Mouse (Mus musculus): ENCODE results near the gene Mcoln1. TPM values are rescaled to one million over a fixed set of nuclear protein-coding genes. Genes with fewer than 3 reads are reported as not detected.

The Mcoln1 gene
- polyA plus RNA-seq, 1 experiment from 2014 or later, result 65.7 TPM

GRCm38 (mm10) chr8:3536053-3536841, 36.0 kb downstream of the Mcoln1 start:
- Histone ChIP-seq H3K9ac (no peak overlapping the region), H3K27ac (replicated peaks) (no peak overlapping the region), H3K4me2 (replicated peaks) (no peak overlapping the region), H3K9me3 (replicated peaks) (no peaks in the 10 kb centered on the region), H3K27me3 (no peaks in the 10 kb centered on the region), H3K4me1 (no peaks in the 10 kb centered on the region), H3K4me3 (replicated peaks) (no peak overlapping the region), H3K36me3 (peaks cover 81% of the 10 kb centered on the region)
- WGBS, result 60% methylated on average over 15 of the region's 15 CpGs
- no peak for ATAC-seq (ENCODE audit: insufficient number of reproducible peaks, low FRiP score, low TSS enrichment, low read depth)

- no peaks in the 10 kb centered on the region for H3K9me3 ChIP-seq (replicated peaks)
- no peak overlapping the region for H3K27ac ChIP-seq (replicated peaks)
- no peak overlapping the region for H3K4me3 ChIP-seq (replicated peaks)
- no peak overlapping the region for H3K9ac ChIP-seq
- peaks cover 81% of the 10 kb centered on the region for H3K36me3 ChIP-seq
- H3K4me1 ChIP-seq, result no peaks in the 10 kb centered on the region
- WGBS, result 97% methylated on average over 9 of the region's 9 CpGs
- no peak for ATAC-seq (ENCODE audit: insufficient number of reproducible peaks, low FRiP score, low TSS enrichment, low read depth)
- no peak overlapping the region for H3K4me2 ChIP-seq (replicated peaks)
- H3K27me3 ChIP-seq, result no peaks in the 10 kb centered on the region
These were observed 36.7 kb downstream of the Mcoln1 start for GRCm38 (mm10) chr8:3536940-3537339.

DNA sequence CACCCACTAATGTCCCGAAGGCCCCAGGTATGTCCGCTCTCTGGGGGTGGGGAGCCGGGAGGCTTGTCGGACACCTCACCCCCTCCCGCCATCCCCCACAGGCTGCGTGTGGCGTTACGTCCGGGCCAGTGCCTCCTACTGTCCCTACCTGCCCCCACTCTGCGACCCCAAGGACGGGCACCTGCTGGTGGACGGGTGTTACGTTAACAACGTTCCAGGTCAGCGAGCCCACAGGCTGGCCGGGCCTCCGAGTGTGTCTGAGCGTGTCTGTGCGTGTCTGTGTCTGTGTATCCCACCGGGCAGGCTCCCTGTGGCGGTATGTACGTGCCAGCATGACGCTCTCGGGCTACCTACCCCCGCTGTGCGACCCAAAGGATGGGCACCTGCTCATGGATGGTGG, 37.4 kb downstream of the Mcoln1 start:
- H3K36me3 ChIP-seq, result peaks cover 80% of the 10 kb centered on the region
- WGBS, result 91% methylated on average over 26 of the region's 26 CpGs
- no peaks in the 10 kb centered on the region for H3K4me1 ChIP-seq
- no peak for ATAC-seq (ENCODE audit: insufficient number of reproducible peaks, low FRiP score, low TSS enrichment, low read depth)
- no peak overlapping the region for H3K27ac ChIP-seq (replicated peaks)
- no peak overlapping the region for H3K4me2 ChIP-seq (replicated peaks)
- H3K9ac ChIP-seq, result no peak overlapping the region
- H3K9me3 ChIP-seq (replicated peaks), result no peaks in the 10 kb centered on the region
- no peak overlapping the region for H3K4me3 ChIP-seq (replicated peaks)
- no peaks in the 10 kb centered on the region for H3K27me3 ChIP-seq

- Histone ChIP-seq H3K9me3 (replicated peaks) (no peaks in the 10 kb centered on the region), H3K36me3 (peaks cover 89% of the 10 kb centered on the region), H3K4me2 (replicated peaks) (no peak overlapping the region), H3K27ac (replicated peaks) (no peak overlapping the region), H3K9ac (no peak overlapping the region), H3K27me3 (no peaks in the 10 kb centered on the region), H3K4me3 (replicated peaks) (no peak overlapping the region), H3K4me1 (no peaks in the 10 kb centered on the region)
- WGBS, result 83% methylated on average over 7 of the region's 7 CpGs
- ATAC-seq (ENCODE audit: insufficient number of reproducible peaks, low FRiP score, low TSS enrichment, low read depth), result no peak
These were observed 38.9 kb downstream of the Mcoln1 start for GRCm38 (mm10) chr8:3539146-3539545.

DNA sequence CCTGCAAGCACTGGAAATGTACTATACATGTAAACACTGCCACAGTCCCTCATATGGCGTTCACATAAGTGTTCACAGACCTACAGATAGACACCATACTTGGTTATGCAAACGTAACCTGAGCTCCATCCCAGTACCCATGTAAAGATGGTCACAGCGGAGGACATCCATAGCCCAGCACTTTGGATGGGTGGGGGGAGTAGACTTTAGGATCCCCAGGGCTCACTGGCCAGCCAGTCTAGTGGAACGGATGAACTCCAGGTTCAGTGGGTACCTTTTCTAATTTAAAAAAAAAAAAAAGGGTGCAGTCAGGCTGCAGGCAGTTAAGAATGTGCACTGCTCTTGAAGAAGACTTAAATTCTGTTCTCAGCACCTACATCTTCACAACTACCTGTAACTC, 39.8 kb downstream of the Mcoln1 start:
- Histone ChIP-seq H3K9me3 (replicated peaks) (no peaks in the 10 kb centered on the region), H3K4me2 (replicated peaks) (no peak overlapping the region), H3K4me3 (replicated peaks) (no peak overlapping the region), H3K9ac (no peak overlapping the region), H3K27ac (replicated peaks) (no peak overlapping the region), H3K4me1 (no peaks in the 10 kb centered on the region), H3K36me3 (peaks cover 93% of the 10 kb centered on the region), H3K27me3 (no peaks in the 10 kb centered on the region)
- ATAC-seq (ENCODE audit: insufficient number of reproducible peaks, low FRiP score, low TSS enrichment, low read depth), result no peak
- 86% methylated on average over 4 of the region's 4 CpGs for WGBS

GRCm38 (mm10) chr8:3546511-3546910, 46.3 kb downstream of the Mcoln1 start:
- H3K27me3 ChIP-seq, result no peaks in the 10 kb centered on the region
- 92% methylated on average over 2 of the region's 2 CpGs for WGBS
- H3K4me2 ChIP-seq (replicated peaks), result no peak overlapping the region
- no peak overlapping the region for H3K4me3 ChIP-seq (replicated peaks)
- H3K27ac ChIP-seq (replicated peaks), result no peak overlapping the region
- no peak overlapping the region for H3K9ac ChIP-seq
- H3K9me3 ChIP-seq (replicated peaks), result 0 out of 2 replicates have a peak, but pooled peaks cover 3% of the 10 kb centered on the region
- no peak for ATAC-seq (ENCODE audit: insufficient number of reproducible peaks, low FRiP score, low TSS enrichment, low read depth)
- H3K36me3 ChIP-seq, result peaks cover 42% of the 10 kb centered on the region
- H3K4me1 ChIP-seq, result no peaks in the 10 kb centered on the region

GRCm38 (mm10) chr8:3552240-3552639, 52.0 kb downstream of the Mcoln1 start:
- Histone ChIP-seq H3K4me1 (no peaks in the 10 kb centered on the region), H3K4me3 (replicated peaks) (no peak overlapping the region), H3K4me2 (replicated peaks) (no peak overlapping the region), H3K36me3 (no peaks in the 10 kb centered on the region), H3K9ac (no peak overlapping the region), H3K9me3 (replicated peaks) (0 out of 2 replicates have a peak, but pooled peaks cover 3% of the 10 kb centered on the region), H3K27ac (replicated peaks) (no peak overlapping the region), H3K27me3 (no peaks in the 10 kb centered on the region)
- 78% methylated on average over 1 of the region's 1 CpGs for WGBS
- ATAC-seq (ENCODE audit: insufficient number of reproducible peaks, low FRiP score, low TSS enrichment, low read depth), result no peak

DNA sequence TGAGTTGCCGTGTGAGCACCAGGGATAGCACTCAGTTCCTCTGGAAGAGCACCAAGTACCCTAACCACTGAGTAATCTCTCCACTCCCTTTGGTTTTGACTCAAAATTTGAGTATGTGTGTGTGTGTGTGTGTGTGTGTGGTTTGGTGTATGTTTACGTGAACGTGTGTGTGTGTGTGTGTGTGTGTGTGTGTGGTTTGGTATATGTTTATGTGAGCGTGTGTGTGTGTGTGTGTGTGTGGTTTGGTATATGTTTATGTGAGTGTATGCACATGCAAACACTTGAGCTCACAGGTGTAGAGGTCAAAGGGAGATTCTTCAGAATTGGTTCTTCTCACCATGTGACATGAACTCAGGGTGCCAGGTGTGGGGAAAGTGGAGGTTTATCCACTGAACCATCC, 55.9 kb downstream of the Mcoln1 start:
- Histone ChIP-seq H3K27me3 (no peaks in the 10 kb centered on the region), H3K27ac (replicated peaks) (no peak overlapping the region), H3K4me3 (replicated peaks) (no peak overlapping the region), H3K9ac (no peak overlapping the region), H3K36me3 (no peaks in the 10 kb centered on the region), H3K9me3 (replicated peaks) (no peaks in the 10 kb centered on the region), H3K4me2 (replicated peaks) (no peak overlapping the region), H3K4me1 (no peaks in the 10 kb centered on the region)
- WGBS, result 60% methylated on average over 4 of the region's 4 CpGs
- peak; percentile 91 for ATAC-seq (ENCODE audit: insufficient number of reproducible peaks, low FRiP score, low TSS enrichment, low read depth)

Other genes starting within 250 kb of the Mcoln1 start
- 42.2 and 42.6 TPM in 2 replicates for gene Insr, start 220.8 kb upstream of the Mcoln1 start, polyA plus RNA-seq (2015; fragmentation: Nextera tagmentation; extraction: Ambion mirVana)
- 0.17 TPM in 1 of 2 replicates, not detected in the other for gene A430078G23Rik, start 147.0 kb upstream of the Mcoln1 start, polyA plus RNA-seq (2015; fragmentation: Nextera tagmentation; extraction: Ambion mirVana)
- 9.3 and 10.3 TPM in 2 replicates for gene Arhgef18, start 107.5 kb upstream of the Mcoln1 start, polyA plus RNA-seq (2015; fragmentation: Nextera tagmentation; extraction: Ambion mirVana)
- 5.9 and 9.7 TPM in 2 replicates for gene Pex11g, start 32.8 kb upstream of the Mcoln1 start, polyA plus RNA-seq (2015; fragmentation: Nextera tagmentation; extraction: Ambion mirVana)
- not detected in 2 replicates for gene Tex45, start 29.6 kb upstream of the Mcoln1 start, polyA plus RNA-seq (2015; fragmentation: Nextera tagmentation; extraction: Ambion mirVana)
- gene Zfp358, start 7.3 kb upstream of the Mcoln1 start, polyA plus RNA-seq (2015; fragmentation: Nextera tagmentation; extraction: Ambion mirVana), result 48.6 and 53.1 TPM in 2 replicates
- gene Pnpla6, start 14.9 kb downstream of the Mcoln1 start, polyA plus RNA-seq (2015; fragmentation: Nextera tagmentation; extraction: Ambion mirVana), result 23.8 and 24.3 TPM in 2 replicates
- gene C330021F23Rik, start 67.5 kb downstream of the Mcoln1 start, polyA plus RNA-seq (2015; fragmentation: Nextera tagmentation; extraction: Ambion mirVana), result 0.51 and 0.53 TPM in 2 replicates
- gene Camsap3, start 86.8 kb downstream of the Mcoln1 start, polyA plus RNA-seq (2015; fragmentation: Nextera tagmentation; extraction: Ambion mirVana), result 15.4 and 16.7 TPM in 2 replicates
- gene Xab2, start 120.9 kb downstream of the Mcoln1 start, polyA plus RNA-seq (2015; fragmentation: Nextera tagmentation; extraction: Ambion mirVana), result 53.7 and 55.7 TPM in 2 replicates
- 103 and 116 TPM in 2 replicates for gene Pet100, start 121.1 kb downstream of the Mcoln1 start, polyA plus RNA-seq (2015; fragmentation: Nextera tagmentation; extraction: Ambion mirVana)
- gene Pcp2, start 125.1 kb downstream of the Mcoln1 start, polyA plus RNA-seq (2015; fragmentation: Nextera tagmentation; extraction: Ambion mirVana), result 0.11 and 0.43 TPM in 2 replicates
- gene Stxbp2, start 130.5 kb downstream of the Mcoln1 start, polyA plus RNA-seq (2015; fragmentation: Nextera tagmentation; extraction: Ambion mirVana), result 48.4 and 56.0 TPM in 2 replicates
- not detected in 2 replicates for gene Retn, start 155.3 kb downstream of the Mcoln1 start, polyA plus RNA-seq (2015; fragmentation: Nextera tagmentation; extraction: Ambion mirVana)
- 0.28 and 0.98 TPM in 2 replicates for gene Mcemp1, start 165.3 kb downstream of the Mcoln1 start, polyA plus RNA-seq (2015; fragmentation: Nextera tagmentation; extraction: Ambion mirVana)
- 8.1 and 10.7 TPM in 2 replicates for gene Fcor, start 171.9 kb downstream of the Mcoln1 start, polyA plus RNA-seq (2015; fragmentation: Nextera tagmentation; extraction: Ambion mirVana)
- gene Trappc5, start 175.8 kb downstream of the Mcoln1 start, polyA plus RNA-seq (2015; fragmentation: Nextera tagmentation; extraction: Ambion mirVana), result 38.8 and 40.6 TPM in 2 replicates
- 0.16 and 0.26 TPM in 2 replicates for gene Fcer2a, start 193.7 kb downstream of the Mcoln1 start, polyA plus RNA-seq (2015; fragmentation: Nextera tagmentation; extraction: Ambion mirVana)
- not detected in 2 replicates for gene Clec4g, start 220.2 kb downstream of the Mcoln1 start, polyA plus RNA-seq (2015; fragmentation: Nextera tagmentation; extraction: Ambion mirVana)
- gene Cd209a, start 248.5 kb downstream of the Mcoln1 start, polyA plus RNA-seq (2015; fragmentation: Nextera tagmentation; extraction: Ambion mirVana), result 0.22 and 0.61 TPM in 2 replicates

All from embryonic facial prominence, embryonic 15.5 days (tissue).